ENCODE assay signal across 13 mouse cellular contexts in the genomic region with DNA sequence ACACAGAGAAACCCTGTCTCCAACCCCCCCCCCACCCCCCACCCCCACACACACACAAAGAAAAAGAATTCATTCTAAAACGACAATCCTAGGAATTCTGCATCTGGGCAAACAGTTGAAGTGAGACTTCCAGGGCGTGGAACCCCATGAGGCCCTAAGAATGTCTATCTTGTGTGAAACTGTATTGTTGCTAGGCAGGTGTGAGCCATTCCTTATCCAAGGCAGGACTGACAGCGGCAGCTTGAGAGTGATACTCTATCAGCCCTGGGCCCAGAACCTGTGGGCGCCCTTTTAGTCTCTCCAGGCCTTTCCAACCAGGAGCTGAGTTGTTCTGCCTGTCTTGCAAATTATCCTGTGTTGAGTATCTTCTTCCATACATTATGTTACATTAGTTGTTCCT.
"Had no signal": no experiment of that assay in that cellular context is flagged by ENCODE, and none has a peak within 500 bp of the region (broad histone marks: within the 10 kb centered on the region; RNA-seq: fewer than 3 reads in every experiment).

No protein-coding gene starts in this region.

- H3K4me3 ChIP-seq: limb, embryonic 15.5 days; liver, embryonic 12.5 days; midbrain, embryonic 15.5 days; neural tube, embryonic 13.5 days had no signal

- H3K4me1 ChIP-seq: limb, embryonic 15.5 days; liver, embryonic 12.5 days; midbrain, embryonic 15.5 days; neural tube, embryonic 13.5 days had no signal

- H3K27me3 ChIP-seq: limb, embryonic 15.5 days; liver, embryonic 12.5 days; midbrain, embryonic 15.5 days; neural tube, embryonic 13.5 days had no signal

- DNase-seq: kidney, adult 8-10 months; kidney, postnatal 25 days; layer of hippocampus, adult 9-11 months; layer of hippocampus, postnatal 36 days; lung, postnatal 10 days; lung, postnatal 4 days; right cerebral cortex, postnatal 25 days had no signal

- H3K9ac ChIP-seq: limb, embryonic 15.5 days; liver, embryonic 12.5 days; lung, embryonic 14.5 days; midbrain, embryonic 15.5 days; neural tube, embryonic 13.5 days had no signal

- H3K36me3 ChIP-seq: limb, embryonic 15.5 days; liver, embryonic 12.5 days; midbrain, embryonic 15.5 days; neural tube, embryonic 13.5 days had no signal

- H3K27ac ChIP-seq: limb, embryonic 15.5 days; liver, embryonic 12.5 days; midbrain, embryonic 15.5 days; neural tube, embryonic 13.5 days had no signal

- H3K9me3 ChIP-seq: limb, embryonic 15.5 days; liver, embryonic 12.5 days; midbrain, embryonic 15.5 days; neural tube, embryonic 13.5 days had no signal

- H3K4me2 ChIP-seq: limb, embryonic 15.5 days; liver, embryonic 12.5 days; lung, embryonic 14.5 days; midbrain, embryonic 11.5 days; midbrain, embryonic 15.5 days; neural tube, embryonic 13.5 days had no signal

- ATAC-seq: liver, embryonic 12.5 days; midbrain, embryonic 15.5 days had no signal
